Mouse (Mus musculus): ENCODE results near the gene Pcmt1. TPM values are rescaled to one million over a fixed set of nuclear protein-coding genes. Genes with fewer than 3 reads are reported as not detected.
A peak's percentile ranks its signal among the peaks of the same experiment; 100 is the strongest.
"Not testable (repeated sequence)": the region's sequence is repeated elsewhere in the genome, so short reads cannot be mapped to it uniquely, and the experiment has no call there.

The Pcmt1 gene
- polyA plus RNA-seq, 2 experiments from 2014 or later: 109 to 118 TPM

GRCm38 (mm10) chr10:7640366-7640765 is 40.6 kb downstream of the Pcmt1 start:
- ATAC-seq: no peak

GRCm38 (mm10) chr10:7630951-7631720 is 49.8 kb downstream of the Pcmt1 start:
- no peak for ATAC-seq

GRCm38 (mm10) chr10:7630286-7630685 is 50.6 kb downstream of the Pcmt1 start:
- no peak for ATAC-seq

GRCm38 (mm10) chr10:7629092-7629491 is 51.8 kb downstream of the Pcmt1 start:
- ATAC-seq: no peak

- ATAC-seq: no peak
Observed at GRCm38 (mm10) chr10:7623861-7624518, 56.9 kb downstream of the Pcmt1 start.

- ATAC-seq: no peak
Observed at GRCm38 (mm10) chr10:7622378-7622777, 58.6 kb downstream of the Pcmt1 start.

- ATAC-seq: no peak
Observed at GRCm38 (mm10) chr10:7620723-7621122, 60.2 kb downstream of the Pcmt1 start.

- no peak for ATAC-seq
Observed at GRCm38 (mm10) chr10:7619821-7620241, 61.1 kb downstream of the Pcmt1 start.

GRCm38 (mm10) chr10:7617556-7617955 is 63.4 kb downstream of the Pcmt1 start:
- not testable (repeated sequence) for ATAC-seq

- ATAC-seq: not testable (repeated sequence)
Observed at GRCm38 (mm10) chr10:7617146-7617545, 63.8 kb downstream of the Pcmt1 start.

GRCm38 (mm10) chr10:7614834-7615233 is 66.1 kb downstream of the Pcmt1 start:
- ATAC-seq: no peak

GRCm38 (mm10) chr10:7612210-7612609 is 68.7 kb downstream of the Pcmt1 start:
- not testable (repeated sequence) for ATAC-seq

GRCm38 (mm10) chr10:7611647-7612046 is 69.3 kb downstream of the Pcmt1 start:
- no peak for ATAC-seq

GRCm38 (mm10) chr10:7608611-7609010 is 72.3 kb downstream of the Pcmt1 start:
- ATAC-seq: no peak

GRCm38 (mm10) chr10:7606437-7606836 is 74.5 kb downstream of the Pcmt1 start:
- ATAC-seq: no peak

GRCm38 (mm10) chr10:7605168-7605567 is 75.8 kb downstream of the Pcmt1 start:
- no peak for ATAC-seq

GRCm38 (mm10) chr10:7600647-7601046 is 80.3 kb downstream of the Pcmt1 start:
- ATAC-seq: peak; percentile 99

- ATAC-seq: no peak
Observed at GRCm38 (mm10) chr10:7598177-7598576, 82.8 kb downstream of the Pcmt1 start.

- no peak for ATAC-seq
Observed at GRCm38 (mm10) chr10:7596251-7596650, 84.7 kb downstream of the Pcmt1 start.

GRCm38 (mm10) chr10:7594797-7595196 is 86.1 kb downstream of the Pcmt1 start:
- ATAC-seq: no peak

- no peak for ATAC-seq
Observed at GRCm38 (mm10) chr10:7590792-7591191, 90.1 kb downstream of the Pcmt1 start.

GRCm38 (mm10) chr10:7590234-7590689 is 90.7 kb downstream of the Pcmt1 start:
- ATAC-seq: peak; percentile 7

GRCm38 (mm10) chr10:7589592-7590233 is 91.2 kb downstream of the Pcmt1 start, which contains the start of gene Lrp11:
Gene Lrp11, plus strand, starts transcription at chr10:7589800.
- peak; percentile 95 for ATAC-seq

Data from CD4-positive, CD25-positive, alpha-beta regulatory T cell, adult 4 months (primary cell).